Mouse (Mus musculus): Measurements from ENCODE around the gene Psmb6. TPM values are rescaled to one million over a fixed set of nuclear protein-coding genes. Genes with fewer than 3 reads are reported as not detected.

The Psmb6 gene
- polyA plus RNA-seq (2017; shearing (Covaris generic)) = 353 TPM

GRCm38 (mm10) chr11:70525184-70525678 is at the start of gene Psmb6:
TSS of gene Psmb6 (plus strand) at chr11:70525367.

GRCm38 (mm10) chr11:70504970-70505369 is 20.2 kb upstream of the Psmb6 start, which contains the start of gene Tm4sf5:
TSS of gene Tm4sf5 (plus strand) at chr11:70505244.

GRCm38 (mm10) chr11:70514288-70514687 is 10.9 kb upstream of the Psmb6 start, which contains the start of gene Vmo1:
TSS of gene Vmo1 (minus strand) at chr11:70514616.

GRCm38 (mm10) chr11:70518923-70519322 is 6.2 kb upstream of the Psmb6 start, which contains the start of gene Gltpd2:
TSS of gene Gltpd2 (plus strand) at chr11:70519196.

GRCm38 (mm10) chr11:70532839-70533238 is 7.7 kb downstream of the Psmb6 start, which contains the start of gene Gm40193:
TSS of gene Gm40193 (minus strand) at chr11:70532939.

GRCm38 (mm10) chr11:70539877-70540587 is 14.9 kb downstream of the Psmb6 start, which contains the start of gene Pld2:
TSS of gene Pld2 (plus strand) at chr11:70540064.

GRCm38 (mm10) chr11:70562287-70562994 is 37.3 kb downstream of the Psmb6 start, which contains the start of gene Mink1:
TSS of gene Mink1 (plus strand) at chr11:70562881.

Other genes starting within 250 kb of the Psmb6 start
- not detected for gene Alox12e, start 202.7 kb upstream of the Psmb6 start, polyA plus RNA-seq (2017; shearing (Covaris generic))
- 0.41 TPM for gene Alox15, start 173.3 kb upstream of the Psmb6 start, polyA plus RNA-seq (2017; shearing (Covaris generic))
- 13.5 TPM for gene Pelp1, start 115.3 kb upstream of the Psmb6 start, polyA plus RNA-seq (2017; shearing (Covaris generic))
- gene Arrb2, start 92.7 kb upstream of the Psmb6 start, polyA plus RNA-seq (2017; shearing (Covaris generic)) = 284 TPM
- 70.2 TPM for gene Med11, start 73.4 kb upstream of the Psmb6 start, polyA plus RNA-seq (2017; shearing (Covaris generic))
- gene Zmynd15, start 65.9 kb upstream of the Psmb6 start, polyA plus RNA-seq (2017; shearing (Covaris generic)) = 0.13 TPM
- gene Cxcl16, start 65.4 kb upstream of the Psmb6 start, polyA plus RNA-seq (2017; shearing (Covaris generic)) = 1.1 TPM
- 1.2 TPM for gene Tm4sf5, start 20.1 kb upstream of the Psmb6 start, polyA plus RNA-seq (2017; shearing (Covaris generic))
- not detected for gene Vmo1, start 10.8 kb upstream of the Psmb6 start, polyA plus RNA-seq (2017; shearing (Covaris generic))
- not detected for gene Gltpd2, start 6.2 kb upstream of the Psmb6 start, polyA plus RNA-seq (2017; shearing (Covaris generic))
- not detected for gene Gm40193, start 7.6 kb downstream of the Psmb6 start, polyA plus RNA-seq (2017; shearing (Covaris generic))
- 1.9 TPM for gene Pld2, start 14.7 kb downstream of the Psmb6 start, polyA plus RNA-seq (2017; shearing (Covaris generic))
- gene Mink1, start 37.5 kb downstream of the Psmb6 start, polyA plus RNA-seq (2017; shearing (Covaris generic)) = 17.5 TPM
- gene 4930544D05Rik, start 90.5 kb downstream of the Psmb6 start, polyA plus RNA-seq (2017; shearing (Covaris generic)) = 0.30 TPM
- 1.1 TPM for gene Chrne, start 93.8 kb downstream of the Psmb6 start, polyA plus RNA-seq (2017; shearing (Covaris generic))
- gene Gp1ba, start 113.8 kb downstream of the Psmb6 start, polyA plus RNA-seq (2017; shearing (Covaris generic)) = 0.08 TPM
- gene Rnf167, start 121.9 kb downstream of the Psmb6 start, polyA plus RNA-seq (2017; shearing (Covaris generic)) = 428 TPM
- gene Slc25a11, start 122.1 kb downstream of the Psmb6 start, polyA plus RNA-seq (2017; shearing (Covaris generic)) = 168 TPM
- gene Pfn1, start 129.3 kb downstream of the Psmb6 start, polyA plus RNA-seq (2017; shearing (Covaris generic)) = 5,457 TPM
- 36.6 TPM for gene Eno3, start 131.8 kb downstream of the Psmb6 start, polyA plus RNA-seq (2017; shearing (Covaris generic))
- gene Spag7, start 144.0 kb downstream of the Psmb6 start, polyA plus RNA-seq (2017; shearing (Covaris generic)) = 81.0 TPM
- gene Camta2, start 162.7 kb downstream of the Psmb6 start, polyA plus RNA-seq (2017; shearing (Covaris generic)) = 43.3 TPM
- gene Inca1, start 174.8 kb downstream of the Psmb6 start, polyA plus RNA-seq (2017; shearing (Covaris generic)) = 0.66 TPM
- gene Kif1c, start 175.2 kb downstream of the Psmb6 start, polyA plus RNA-seq (2017; shearing (Covaris generic)) = 1.8 TPM
- gene Zfp3, start 238.8 kb downstream of the Psmb6 start, polyA plus RNA-seq (2017; shearing (Covaris generic)) = 7.6 TPM